Mouse (Mus musculus) small intestine, adult 2 months (tissue): Measurements from ENCODE around the gene Noc2l.

Experiments used
- CTCF ChIP-seq: fragments of 200-500 bp; IDR thresholded peaks from 2 replicates; pipeline ENCODE4 v1.5.1; 2012; ENCODE audit warnings: low read depth, mild to moderate bottlenecking, control low read depth, inconsistent platforms, low read length, moderate library complexity, mixed read lengths; ENCODE audit not compliant: insufficient replicate concordance, insufficient read length; ENCODE audit errors: extremely low read depth
- POLR2A ChIP-seq: fragments of 200-500 bp; IDR thresholded peaks from 2 replicates; pipeline ENCODE4 v1.6.1; 2012; ENCODE audit warnings: low read depth, mild to moderate bottlenecking, control low read depth, inconsistent platforms, low read length, moderate library complexity

GRCm38 (mm10) chr4:156197131-156197828, 38.5 kb upstream of the Noc2l start, which contains the start of gene Agrn:
- TF ChIP-seq POLR2A (peak; percentile 41; the same call in 1 of the 2 replicates), CTCF (no peak)
